Mouse (Mus musculus) ES-CJ7 (cell line): Measurements from ENCODE around the gene Nfe2l3.
A peak's percentile ranks its signal among the peaks of the same experiment; 100 is the strongest.
"Not testable (repeated sequence)": the region's sequence is repeated elsewhere in the genome, so short reads cannot be mapped to it uniquely, and the experiment has no call there.

ENCODE experiments used
- DNase-seq: peaks from one replicate; pipeline ENCODE4 v3.0.0; 2011; ENCODE audit warnings: low read depth, low spot score

Nfe2l3 gene

DNA sequence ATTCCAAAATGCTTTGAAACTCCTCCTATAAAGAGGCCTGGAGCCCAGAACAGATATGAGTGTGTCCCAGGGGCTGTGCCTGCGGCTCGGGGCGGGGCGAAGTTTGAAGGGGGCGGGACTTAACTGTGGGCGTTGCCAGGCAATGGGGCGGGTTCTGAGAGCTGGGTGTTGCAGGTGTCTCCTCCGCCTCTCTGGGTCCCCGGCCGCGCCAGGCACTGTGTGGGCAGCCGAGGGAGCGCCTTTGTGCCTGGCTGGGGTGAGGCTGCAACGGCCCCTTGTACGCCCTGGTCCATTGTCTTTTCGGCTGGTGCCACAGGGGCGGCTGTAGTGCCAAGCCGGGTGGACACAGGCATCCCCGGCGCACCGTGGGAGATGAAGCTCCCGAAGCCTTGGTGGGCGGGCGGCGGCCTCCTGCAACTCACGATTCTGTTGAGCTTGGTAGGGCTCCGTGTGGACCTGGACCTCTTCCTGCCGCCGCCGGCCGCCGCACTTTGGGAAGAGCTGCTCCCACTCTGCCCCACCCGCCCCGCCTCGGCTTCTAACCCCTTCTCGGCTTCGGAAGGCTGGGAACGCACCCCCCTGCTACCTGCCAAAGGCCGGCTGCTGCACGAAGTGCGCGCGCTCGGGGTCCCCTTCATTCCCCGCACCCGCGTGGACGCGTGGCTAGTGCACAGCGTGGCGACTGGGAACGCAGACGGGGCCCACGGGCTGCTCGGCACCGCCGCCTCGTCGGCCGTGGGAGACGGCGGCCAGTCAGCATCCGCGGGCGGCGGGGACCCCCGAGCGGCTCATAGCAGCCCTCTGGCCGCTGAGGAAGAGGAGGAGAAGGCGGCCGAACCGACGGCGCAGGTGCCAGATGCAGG is at the start of gene Nfe2l3:
Gene Nfe2l3, plus strand, starts transcription at position 136 of the 863 bp plus-strand sequence.
- DNase-seq: peak; percentile 77

DNA sequence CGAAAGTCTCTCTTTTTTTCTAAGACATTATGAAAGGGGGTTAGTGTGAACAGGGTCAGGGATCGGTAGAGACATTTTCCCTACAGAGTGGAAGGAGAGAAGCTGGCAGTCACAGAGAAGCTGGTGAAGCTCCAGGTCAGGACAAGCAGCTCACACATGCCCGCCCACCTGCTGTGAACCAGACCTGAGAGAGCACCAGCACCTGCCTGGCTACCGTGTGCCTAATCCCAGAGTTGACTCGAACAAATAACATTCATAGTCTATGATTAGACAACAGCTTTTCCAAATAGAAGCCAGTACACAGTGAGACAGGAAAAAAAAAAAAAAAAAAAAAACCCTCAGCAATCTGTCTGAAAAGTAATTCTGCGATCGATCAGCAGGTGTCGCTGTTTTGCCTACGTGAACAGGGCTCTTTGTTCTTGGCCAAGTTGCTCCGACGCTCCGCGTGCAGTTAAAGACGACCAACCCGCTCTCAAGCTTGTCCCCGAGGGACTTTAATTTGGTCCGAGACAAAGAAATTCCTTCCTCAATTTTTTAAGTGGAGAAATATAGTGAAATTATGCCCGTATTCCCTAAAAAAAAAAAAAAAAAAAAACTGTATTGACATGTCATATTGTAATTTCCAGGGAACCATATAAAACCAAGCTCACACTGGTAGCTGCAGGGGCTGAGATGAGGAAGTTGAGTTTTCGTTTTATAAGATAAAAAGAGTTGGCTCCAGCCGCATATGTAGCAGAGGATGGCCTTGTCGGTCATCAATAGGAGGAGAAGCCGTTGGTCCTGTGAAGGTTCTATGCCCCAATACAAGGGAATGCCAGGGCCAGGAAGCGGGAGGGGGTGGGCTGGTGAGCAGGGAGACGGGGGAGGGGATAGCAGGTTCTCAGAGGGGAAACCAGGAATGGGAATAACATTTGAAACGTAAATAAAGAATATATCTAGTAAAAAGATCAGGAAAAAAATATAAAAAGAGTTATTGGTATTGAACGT is 48.4 kb upstream of the Nfe2l3 start:
- peak; percentile 92 for DNase-seq

DNA sequence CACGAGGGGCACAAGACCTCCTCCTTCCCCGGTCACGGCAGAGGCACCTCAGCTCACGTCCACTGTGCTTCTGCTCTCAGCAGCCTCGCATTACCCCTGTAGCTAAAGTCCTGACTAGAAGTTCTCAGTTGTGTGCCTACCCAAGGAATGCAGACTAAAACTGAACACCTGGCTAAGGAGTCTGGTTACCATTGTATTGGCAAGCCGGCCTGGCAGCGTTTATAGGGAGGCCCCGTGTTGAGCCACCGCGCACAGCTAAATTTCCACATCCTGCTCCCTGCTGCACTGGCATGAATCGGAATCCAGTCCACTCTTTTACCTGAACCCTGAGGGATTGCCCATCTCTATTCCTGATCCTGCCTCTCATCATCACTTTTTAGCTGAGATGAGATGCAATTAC is 42.0 kb upstream of the Nfe2l3 start:
- no peak for DNase-seq

DNA sequence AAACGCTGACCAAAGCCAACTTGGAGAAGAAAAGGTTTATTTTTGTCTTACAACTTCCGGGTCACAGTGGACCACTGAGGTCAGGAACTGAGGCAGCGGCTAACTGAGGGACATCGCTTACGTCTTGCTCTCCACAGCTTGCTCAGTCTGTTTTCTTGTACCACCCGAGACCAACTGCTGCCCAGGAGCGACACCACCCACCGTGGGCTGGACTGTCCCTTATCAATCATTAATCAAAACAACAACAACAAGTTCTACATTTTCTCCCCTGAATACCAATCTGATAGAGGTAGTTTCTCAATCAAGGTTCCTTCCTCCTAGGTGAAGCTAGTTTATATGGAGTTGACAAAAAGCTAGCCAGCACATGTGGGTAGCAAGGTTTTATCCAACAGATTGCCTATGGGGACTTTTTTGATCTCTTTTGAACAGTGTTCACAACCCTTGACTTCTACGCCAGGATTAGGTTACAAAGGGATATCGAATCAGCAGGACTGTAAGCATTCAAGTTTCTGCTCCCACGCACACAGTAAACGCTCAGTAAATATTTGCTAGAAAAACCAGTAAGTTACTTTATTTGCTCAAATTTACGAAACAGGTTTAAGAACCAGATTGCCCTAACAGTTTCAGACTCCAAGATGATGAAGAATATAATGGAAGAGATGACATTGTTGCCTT is 40.5 kb upstream of the Nfe2l3 start:
- DNase-seq: no peak

DNA sequence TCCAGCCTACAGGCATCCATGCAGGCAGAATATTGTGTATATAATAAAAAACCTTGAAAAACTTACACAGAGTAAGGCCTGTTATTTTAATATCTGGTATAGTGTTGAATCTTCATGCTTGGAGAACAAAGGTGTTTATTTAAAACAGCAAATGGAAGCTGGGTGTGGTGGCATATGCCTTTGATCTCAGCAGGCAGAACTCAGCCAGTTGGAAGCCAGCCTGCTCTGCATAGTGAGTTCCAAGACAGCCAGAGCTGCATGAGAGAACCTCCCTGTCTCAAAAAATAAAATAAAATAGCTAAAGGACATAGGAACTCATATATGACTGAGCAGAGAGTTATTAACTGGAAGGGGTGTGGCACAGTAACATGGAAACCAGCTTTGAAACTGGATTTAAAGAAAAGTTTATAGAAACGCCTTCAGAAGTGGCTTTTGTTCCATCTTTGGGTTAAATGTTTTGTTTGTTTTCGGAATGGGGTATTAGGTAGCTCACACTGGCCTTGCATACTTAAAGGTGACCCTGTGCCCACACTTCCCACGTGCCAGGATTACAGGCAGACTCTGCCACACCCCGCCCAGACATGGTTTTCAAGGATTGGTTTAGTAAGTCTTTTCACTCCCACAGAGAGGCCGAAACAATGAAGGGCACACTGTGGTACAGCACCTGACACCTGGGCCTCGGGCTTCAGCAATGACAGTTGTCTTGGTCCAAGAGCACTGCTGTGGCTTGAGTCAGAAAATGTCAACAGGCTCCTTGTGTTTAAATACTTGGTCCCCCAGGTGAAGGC is 38.9 kb upstream of the Nfe2l3 start:
- DNase-seq: no peak

DNA sequence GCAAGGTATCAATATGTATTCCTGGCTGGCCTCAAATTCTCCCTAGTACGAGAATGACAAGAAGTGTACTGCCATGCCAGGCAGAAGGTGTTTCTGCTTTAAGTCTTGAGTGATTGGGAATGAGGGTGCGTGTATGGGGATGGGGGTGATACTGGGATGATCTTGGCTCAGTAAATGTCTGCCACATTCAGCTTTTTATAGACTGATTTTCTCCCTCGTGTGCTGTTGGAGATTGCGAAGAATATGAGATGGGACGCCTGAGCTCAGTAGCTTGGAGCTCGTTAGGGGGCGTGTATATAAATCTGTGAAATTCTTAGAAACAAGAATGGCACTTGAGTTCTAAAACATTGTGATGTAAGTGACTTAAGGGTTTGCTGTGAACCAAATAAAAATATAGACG is 38.1 kb upstream of the Nfe2l3 start:
- DNase-seq: not testable (repeated sequence)

DNA sequence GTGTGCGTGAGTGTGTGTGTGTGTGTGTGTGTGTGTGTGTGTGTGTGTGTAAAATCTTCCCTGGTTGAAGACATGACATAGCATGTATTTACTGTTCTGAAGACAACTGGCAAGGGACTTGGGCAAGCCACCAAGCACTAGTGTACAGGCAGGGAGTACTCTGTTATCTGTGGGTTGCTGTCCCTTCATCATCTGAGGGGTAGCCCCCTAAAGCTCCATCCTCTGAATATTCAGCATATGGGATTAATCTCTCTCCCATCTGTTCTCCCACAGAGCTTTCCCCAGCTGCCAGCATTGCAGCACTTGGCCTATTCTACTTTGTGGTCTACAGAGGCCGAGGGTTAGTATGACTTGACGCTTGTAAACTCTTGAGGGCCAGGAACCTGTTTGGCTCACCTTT is 37.5 kb upstream of the Nfe2l3 start:
- DNase-seq: not testable (repeated sequence)

DNA sequence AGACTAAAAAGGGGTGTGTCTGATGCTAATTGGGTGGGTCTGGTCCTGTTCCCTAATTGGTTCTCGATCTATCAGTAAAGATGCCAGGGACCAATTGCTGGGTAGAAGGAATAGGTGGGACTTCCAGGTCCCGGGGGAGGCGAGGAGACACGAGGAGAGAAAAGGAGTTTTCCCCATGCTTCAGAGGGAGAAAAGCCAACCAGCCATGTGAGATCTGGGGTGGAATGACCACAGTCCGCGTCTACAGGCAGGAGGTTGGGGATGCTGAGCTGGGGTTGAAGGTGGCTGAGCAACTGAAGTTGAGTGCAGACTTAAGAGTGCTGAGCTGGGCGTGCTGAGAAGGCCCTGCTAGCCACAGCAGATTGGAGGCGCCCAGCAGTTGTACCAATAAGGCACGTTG is 37.0 kb upstream of the Nfe2l3 start:
- DNase-seq: peak; percentile 69

DNA sequence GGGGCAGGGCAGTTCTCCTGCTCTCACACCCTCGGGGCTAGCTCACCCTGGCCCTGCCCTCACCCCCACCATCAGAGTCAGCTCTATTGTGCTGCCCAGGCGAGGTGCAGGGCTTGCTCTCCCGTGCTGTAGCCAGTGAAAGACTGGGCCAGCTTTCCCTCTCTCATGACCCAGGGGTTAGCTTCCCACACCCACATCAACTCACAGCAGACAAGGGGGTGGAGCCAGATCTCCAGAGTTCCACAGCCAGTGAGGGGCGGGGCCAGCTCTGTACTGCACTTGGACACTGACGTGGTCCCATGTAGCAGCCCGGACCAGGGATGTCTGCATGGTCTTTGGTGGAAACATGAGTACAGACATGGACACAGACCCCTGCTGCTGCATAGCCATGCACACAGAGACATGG is 33.4 kb upstream of the Nfe2l3 start:
- DNase-seq: peak; percentile 72

DNA sequence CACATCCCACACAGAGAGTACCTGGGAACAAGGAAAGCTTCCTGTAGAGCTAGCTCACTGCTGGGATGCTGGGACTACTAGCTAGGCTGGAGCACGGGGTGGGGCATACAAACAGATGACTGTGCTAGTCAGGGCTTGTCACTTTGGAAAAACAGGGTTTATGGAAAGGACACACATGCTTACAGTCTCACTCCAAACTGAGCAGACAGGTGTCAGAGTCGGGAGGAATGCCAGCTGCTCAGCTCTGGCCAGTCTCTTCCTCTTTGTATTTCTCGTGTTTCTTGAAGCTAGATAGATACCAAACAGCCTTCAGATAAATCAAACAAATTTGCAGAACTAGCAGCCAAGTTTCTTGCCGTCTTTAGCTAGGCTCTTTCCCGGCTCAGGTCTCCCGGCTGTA is 31.2 kb upstream of the Nfe2l3 start:
- peak; percentile 41 for DNase-seq

DNA sequence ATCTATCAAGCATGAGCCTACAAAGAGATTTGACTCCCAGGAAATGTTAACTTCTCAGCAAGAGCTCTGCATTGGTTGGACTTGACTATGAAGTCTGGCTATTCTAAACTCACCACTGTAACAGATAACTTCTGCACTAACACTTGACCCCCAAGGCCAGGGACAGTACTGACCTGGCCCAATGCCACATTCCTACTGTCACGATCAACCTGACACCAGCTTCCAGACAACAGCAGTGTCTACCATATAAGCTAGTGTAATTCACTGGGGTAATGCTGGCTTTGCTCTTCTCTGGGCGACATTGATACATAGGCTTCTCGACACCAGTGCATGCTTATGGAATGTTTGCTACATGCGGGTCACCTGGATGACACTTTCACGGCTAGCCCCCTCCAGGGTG is 28.9 kb upstream of the Nfe2l3 start:
- no peak for DNase-seq

DNA sequence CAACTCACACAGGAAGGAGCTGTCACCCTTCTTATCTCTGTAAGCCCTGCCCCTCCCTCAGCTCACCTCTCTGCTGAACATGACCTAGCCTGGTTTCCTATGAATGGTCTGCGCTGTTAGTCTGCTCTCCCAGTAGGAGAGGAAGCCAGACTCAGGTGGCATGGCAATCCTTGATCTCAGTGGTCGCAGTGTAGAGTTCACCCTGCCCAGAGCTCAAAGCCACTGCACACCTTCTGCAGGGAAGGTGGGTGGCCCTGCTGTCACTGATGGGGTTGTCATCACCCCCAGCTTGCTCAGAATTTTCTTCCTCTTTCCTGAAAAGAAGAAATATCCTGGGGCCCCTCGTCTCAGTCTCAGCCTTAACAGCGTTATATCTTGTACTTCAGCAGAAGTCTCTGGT is 28.0 kb upstream of the Nfe2l3 start:
- DNase-seq: no peak

DNA sequence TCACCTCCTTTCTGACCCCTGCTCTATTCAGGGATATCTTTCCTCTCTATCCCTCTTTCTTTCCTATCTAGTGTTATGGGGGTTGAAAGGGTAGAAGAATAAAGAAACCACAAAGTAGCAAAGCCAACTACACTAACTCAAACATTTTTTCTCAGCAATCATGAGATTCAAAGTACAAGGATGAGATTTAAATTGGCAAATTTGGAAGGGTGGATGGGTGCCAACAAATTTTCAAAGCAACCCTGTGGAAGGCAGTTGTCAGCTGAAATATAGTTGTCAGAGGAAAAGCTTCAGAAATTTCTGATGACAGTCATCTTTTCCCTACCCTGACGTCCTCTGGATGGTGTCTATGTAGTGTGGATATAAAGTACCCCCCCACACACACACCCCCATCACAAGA is 16.0 kb upstream of the Nfe2l3 start:
- no peak for DNase-seq

DNA sequence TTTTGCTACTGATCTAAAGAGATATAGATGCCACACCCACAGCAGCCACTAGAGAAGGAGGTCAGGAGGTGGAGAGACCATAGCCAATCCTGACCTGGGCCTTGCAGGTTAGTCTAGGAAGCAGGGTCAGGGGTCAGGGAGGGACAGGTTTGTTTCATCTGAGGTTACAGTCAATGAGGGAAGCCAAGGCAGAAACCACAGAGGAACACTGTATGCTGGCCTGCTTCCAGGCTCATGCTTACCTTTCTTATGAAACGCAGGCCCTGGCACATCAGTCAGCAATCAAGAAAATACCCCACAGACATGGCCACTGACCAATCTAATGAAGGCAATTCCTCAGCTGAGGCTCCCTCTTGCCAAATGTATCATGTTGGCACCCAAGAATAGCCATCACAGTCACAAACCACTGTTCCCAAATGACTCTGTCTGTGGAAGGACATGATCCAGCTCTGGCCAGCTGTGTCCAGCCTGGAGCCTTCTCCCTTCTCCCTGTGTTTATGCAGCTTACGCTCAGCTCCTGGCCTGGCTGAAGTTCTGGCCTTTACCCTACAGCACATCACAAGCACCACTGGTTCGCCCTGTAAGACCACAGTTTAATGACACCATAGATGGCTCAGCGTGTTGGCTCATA is 15.0 kb upstream of the Nfe2l3 start:
- no peak for DNase-seq

DNA sequence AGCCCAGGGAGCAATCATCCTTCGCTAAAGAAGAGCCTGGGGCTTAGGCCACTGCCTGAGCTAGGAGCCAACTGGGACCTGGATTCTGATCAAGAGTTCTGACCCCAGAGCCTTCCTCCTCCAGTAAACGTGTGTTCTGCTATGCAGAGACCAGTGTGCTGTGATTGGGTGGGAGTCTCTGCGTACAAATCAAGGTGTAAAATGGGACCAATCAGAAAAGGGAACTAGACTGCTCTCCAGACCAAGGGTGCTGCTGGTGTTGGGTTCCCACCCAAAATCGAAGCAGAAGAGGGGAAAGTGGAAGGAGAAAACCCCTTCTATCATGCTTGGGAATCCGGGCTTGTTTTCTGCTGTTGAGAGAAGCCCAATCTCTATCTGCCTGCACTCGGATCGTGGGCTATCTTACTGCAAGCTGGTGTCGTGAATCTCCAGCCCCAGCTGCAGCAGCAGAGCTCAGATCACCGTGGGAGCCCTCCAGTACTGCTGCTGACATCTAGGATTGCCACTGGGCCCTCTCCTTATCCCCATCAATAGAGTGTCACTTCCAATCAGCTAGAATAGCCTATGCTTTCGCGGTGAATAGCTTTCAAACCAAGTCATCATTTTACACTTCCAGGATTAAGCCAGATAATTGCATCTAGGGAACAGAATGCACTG is 8.9 kb upstream of the Nfe2l3 start:
- DNase-seq: no peak

DNA sequence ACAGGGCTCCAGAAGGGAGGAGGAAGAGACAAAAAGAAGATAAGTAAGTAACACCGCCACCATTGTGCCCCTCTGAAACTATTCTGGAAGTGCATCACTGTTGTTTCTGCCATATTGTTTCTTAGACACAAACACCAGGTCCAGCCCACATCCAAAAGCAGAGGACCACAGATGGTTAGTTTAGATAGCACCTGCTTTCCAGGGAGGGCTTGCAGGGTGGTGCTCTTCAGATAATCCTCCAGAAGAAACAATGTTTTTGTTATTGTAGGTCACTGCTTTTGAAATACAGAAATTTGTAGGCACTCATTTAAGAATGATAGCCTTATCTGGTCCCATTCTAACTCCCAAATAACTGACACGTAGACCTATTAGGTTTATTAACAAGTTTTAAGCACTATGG is 7.9 kb upstream of the Nfe2l3 start:
- DNase-seq: no peak

DNA sequence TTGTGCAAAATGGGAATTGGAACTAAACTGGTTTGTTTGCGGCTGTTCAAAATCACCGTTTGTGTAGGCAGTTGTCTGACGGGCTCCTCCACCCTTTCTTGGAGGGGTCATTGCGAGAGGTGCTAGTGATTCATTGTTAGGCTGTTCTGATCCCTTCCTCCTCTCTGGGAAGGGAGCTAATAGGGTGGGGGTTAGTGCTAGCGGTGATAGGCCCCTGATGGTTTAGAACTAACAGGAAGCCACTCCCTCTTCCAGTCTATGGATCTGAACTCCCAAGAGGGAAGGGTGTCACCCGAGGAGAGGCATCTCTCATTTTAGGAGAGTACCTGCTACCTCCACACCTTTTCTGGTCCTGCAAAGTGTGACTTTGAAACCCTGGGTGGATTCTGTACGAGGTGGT is 1.8 kb downstream of the Nfe2l3 start:
- peak; percentile 57 for DNase-seq

DNA sequence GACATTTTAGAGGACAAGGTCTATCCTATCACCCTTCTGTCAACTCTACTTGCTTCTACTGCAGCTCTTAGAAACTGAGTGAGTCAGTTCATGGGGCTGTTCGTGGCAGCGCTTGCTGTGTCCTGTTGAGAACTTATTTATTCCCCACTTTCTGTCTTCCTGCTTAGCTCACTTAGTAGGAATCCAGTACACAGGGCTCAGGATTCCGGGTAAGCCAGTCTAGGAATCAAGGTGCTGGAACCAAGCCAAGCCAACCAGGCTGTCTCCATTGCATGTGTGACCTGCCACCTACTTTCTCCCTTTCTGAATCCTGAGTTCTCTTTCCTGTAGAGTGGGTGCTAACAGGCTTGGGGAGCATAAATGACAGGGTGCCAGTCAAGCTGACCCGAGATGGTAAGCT is 5.2 kb downstream of the Nfe2l3 start:
- DNase-seq: no peak

DNA sequence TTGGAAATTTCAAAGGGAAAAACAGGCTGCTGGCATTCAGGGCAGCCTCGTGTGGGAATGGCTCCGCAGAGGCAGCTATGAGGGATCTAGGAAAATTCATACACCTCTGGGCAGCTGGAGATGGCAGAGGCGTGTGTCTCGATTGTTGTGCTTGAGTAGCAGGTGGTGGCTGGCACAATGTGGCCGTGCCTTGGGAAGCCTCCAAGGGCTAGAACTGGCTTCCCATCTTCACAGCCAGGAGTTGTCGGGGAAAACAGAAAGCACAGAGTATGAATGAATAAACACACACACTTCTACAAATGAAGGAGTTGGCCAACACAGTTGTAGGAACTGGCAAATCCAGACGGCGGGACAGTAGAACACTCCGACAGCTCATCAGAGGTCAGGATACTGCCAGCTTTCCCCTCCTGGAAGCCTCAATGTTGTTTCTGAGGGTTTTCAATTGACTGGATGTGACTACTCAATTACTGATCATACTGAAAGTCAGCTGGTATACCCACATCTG is 6.4 kb downstream of the Nfe2l3 start:
- no peak for DNase-seq
